Mouse (Mus musculus) ES-Bruce4 (cell line): ENCODE results near the gene St7l.

Source experiments
- CTCF ChIP-seq: IDR thresholded peaks from one replicate; pipeline ENCODE4 v1.8.1; 2011; ENCODE audit warnings: low read depth, low read length
- EP300 ChIP-seq: IDR thresholded peaks from 2 replicates; pipeline ENCODE4 v1.6.1; 2011; ENCODE audit warnings: low read depth, low read length; ENCODE audit not compliant: insufficient read depth
- POLR2A ChIP-seq: IDR thresholded peaks from one replicate; pipeline ENCODE4 v1.8.1; 2011; ENCODE audit warnings: low read length; ENCODE audit not compliant: insufficient read depth

GRCm38 (mm10) chr3:104820426-104820825 is 43.4 kb upstream of the St7l start:
- no peak for TF ChIP-seq CTCF
- no peak for TF ChIP-seq EP300
- no peak for TF ChIP-seq POLR2A
